Mouse (Mus musculus) cerebellum, adult 9-10 months (tissue): Measurements from ENCODE around the gene Hnrnpa1.
"Not testable (repeated sequence)": the region's sequence is repeated elsewhere in the genome, so short reads cannot be mapped to it uniquely, and the experiment has no call there.

Source experiments
- DNase-seq: peaks from one replicate; pipeline ENCODE4 v3.0.0; 2022

Gene Hnrnpa1

DNA sequence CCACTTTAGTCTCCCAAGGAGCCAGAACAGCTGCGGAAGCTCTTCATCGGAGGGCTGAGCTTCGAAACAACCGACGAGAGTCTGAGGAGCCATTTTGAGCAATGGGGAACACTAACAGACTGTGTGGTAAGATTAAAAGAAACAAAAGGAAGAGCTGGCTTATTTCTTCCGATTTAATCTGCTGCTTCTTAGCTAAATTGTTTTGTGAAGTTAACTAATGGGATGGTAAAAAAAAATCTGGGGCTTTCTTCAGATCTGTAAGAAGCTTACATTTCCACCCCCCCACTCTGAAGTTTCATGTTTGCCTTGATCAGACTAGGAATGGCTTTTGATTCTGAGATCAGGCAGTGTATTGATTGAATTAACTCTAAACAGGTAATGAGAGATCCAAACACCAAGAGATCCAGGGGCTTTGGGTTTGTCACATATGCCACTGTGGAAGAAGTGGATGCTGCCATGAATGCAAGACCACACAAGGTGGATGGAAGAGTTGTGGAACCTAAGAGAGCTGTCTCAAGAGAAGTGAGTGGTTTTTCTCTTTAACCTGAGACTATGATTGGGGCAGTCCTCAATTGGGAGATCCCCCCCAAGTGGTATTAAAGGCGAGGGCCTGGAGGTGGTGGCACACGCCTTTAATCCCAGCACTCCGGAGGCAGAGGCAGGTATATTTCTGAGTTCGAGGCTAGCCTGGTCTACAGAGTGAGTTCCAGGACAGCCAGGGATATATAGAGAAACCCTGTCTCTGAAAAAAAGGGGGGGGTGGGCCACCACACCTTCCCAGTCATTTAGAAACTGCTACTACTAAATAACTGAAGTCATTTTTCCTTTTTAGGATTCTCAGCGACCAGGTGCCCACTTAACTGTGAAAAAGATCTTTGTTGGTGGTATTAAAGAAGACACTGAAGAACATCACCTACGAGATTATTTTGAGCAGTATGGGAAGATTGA lies 1.1 kb downstream of the Hnrnpa1 start:
- DNase-seq, result peak; percentile 57

DNA sequence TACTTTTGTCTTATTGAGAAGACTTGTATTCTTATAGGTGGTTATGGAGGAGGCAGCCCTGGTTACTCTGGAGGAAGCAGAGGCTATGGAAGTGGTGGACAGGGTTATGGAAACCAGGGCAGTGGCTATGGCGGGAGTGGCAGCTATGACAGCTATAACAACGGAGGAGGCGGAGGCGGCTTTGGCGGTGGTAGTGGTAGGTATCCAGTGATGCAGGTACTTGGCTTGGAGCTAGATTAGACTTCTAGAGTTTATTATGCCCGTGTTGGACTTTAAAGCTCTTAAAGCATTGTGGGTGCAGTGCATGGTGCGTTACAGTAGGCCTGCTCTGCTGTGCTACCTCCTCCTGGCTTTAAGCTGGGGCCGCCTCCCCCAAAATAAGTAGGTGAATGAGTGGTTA lies 2.7 kb downstream of the Hnrnpa1 start:
- DNase-seq, result peak; percentile 33

DNA sequence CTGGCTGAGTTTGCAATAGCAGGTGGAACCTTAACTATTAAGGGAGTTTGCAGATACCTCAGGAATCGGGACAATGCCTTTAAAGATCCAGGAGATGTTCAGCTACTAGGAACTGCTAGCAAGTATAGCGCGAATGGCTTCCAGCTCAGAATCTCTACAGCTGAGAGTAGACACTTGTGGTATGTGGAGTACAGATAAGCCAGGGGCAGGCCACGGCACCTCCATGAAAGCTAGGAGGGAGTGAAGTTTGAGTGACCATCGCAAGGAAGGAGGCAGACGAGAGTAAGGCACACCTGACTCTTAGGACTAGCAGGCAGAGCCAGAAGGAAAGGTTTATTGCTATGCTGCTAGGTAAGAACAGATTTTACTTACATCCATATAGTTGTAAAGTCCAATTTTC lies 5.4 kb downstream of the Hnrnpa1 start:
- no peak for DNase-seq

DNA sequence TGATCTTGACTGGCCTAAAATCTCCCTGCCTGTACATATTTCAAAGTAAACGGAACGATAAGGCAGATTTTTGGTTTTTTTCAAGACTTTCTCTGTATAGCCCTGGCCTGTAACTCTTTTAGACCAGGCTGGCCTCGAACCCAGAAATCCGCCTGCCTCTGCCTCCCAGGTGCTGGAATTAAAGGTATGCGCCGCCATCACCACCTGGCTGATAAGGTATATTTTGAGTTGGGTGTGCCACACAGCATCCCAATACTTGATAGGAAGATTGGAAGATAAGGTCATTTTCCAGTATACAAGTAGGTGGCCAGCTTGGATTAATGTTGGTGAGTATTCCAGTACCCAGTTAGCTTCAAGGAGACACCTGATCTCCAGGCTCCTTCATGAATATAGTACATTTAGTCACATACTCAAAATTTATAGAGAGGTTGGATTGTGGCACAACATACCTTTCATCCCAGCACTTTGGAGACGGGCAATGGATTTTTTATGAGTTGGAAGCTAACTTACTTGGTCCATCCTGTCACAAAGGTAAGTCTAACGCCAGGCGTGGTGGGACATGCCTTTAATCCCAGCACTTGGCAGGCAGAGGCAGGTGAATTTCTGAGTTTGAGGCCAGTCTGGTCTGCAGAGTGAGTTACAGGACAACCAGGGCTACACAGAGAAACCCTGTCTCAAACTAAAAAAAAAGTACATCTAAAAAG lies 7.0 kb downstream of the Hnrnpa1 start:
- DNase-seq, result no peak

DNA sequence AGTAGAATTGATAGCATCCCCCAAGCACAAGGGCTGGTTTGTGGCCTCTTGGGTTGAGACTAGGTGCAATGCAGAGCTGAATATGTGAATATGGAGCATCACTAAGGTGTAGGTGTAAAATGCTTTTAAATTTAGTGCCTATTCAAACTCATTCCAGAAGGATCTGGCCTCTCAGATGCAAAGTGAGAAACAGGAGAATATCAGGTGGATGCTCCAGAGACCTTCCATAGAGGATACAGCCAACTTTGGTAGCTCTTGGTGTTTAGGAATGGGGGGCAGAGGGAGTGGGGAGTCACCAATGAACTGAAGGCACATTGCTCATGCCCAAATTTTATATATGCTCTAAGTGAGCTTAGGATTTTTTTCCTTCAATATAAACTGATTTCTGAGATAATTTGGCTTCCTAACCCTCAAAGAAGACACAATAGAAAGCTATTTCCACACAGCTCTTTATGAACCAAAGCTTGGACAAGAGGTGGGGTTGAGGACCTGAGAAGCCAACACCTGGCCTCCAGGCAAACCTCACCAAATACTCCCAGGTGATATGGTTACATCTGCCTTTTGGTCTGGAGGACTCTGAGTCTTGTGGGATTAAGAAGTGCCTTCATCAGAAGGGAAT lies 7.7 kb downstream of the Hnrnpa1 start:
- DNase-seq, result no peak

DNA sequence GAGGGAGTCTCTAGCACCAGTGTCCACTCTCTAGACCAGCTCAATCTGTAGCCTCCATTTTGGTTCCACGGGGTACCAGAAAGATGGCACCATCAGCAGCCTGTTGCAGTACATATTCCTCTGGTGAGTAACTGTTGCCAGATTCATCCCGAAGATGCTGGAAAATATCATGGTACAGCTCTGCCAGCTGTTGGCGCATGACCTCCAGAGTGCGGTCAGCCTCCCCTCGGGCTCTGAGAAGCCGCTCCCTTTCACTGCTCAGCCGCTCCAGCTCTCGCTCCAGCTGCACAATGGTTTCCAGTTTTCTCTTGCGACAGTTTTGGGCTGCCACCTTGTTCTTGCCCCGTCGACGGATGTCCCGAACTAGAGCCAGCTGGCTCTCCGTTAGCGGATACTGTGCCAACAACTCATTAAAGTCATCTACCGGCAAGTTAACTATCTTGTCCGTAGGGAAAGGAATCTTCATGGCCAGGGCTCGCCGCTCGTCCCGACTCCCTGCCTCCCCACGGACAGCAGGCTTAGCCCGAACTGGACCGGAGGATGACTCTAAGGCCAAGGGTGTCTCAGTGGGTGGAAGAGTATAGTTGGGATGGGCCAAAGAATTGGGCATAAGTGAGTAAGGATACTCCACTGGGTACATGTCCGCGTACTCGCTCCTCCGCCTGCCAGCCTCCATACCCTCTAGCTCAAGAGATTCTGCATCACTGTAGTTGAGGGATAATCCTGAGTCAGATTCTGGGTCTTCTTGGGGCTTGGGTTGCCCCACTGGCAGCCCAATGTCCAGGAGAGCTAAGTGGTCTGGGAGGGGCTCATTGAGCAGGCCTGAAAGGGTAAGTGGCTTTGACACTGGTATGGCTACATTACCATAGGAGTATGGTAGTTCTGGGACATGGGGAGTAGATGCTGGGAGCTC lies 8.4 kb downstream of the Hnrnpa1 start:
- DNase-seq, result no peak

DNA sequence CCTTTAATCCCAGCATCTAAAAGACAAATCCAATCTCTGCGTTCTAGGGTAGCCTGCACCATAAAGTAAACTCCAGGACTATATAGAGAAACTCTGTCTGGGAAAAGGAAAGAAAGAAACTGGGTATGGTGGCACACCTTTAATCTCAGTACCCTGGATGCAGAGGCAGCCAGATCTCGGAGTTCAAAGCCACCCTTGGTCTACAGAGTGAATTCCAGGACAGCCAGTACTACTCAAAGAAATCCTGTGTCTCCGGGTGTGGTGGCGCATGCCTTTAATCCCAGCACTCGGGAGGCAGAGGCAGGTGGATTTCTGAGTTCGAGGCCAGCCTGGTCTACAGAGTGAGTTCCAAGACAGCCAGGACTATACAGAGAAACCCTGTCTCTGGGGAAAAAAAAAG lies 9.3 kb downstream of the Hnrnpa1 start:
- DNase-seq, result not testable (repeated sequence)

DNA sequence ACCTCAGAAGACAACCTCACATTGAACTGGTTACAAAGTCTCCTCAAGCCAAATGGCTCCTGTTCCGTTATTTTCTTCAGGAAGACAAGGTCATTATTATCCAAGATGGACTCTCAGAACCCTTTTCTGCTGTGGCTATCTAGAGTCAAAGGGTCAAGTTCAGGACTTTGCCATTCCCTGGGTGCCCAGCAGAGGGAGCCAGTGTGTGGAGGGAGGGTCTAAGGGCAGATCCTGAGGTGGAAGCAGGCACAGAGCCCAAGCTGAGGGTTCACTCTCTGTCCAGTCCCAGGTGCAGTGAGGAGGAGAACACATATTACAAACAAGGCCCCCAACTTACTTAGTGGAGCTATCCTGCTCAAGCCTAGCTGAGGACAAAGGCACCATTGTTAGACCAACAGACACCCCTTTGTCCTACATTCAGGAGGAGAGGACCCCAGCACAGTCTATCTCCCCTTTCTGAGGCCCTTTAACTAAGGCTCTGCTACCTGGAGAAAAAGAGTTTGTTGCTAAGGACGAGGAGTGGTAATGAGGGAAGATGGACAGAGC lies 10.0 kb downstream of the Hnrnpa1 start:
- peak; percentile 44 for DNase-seq

DNA sequence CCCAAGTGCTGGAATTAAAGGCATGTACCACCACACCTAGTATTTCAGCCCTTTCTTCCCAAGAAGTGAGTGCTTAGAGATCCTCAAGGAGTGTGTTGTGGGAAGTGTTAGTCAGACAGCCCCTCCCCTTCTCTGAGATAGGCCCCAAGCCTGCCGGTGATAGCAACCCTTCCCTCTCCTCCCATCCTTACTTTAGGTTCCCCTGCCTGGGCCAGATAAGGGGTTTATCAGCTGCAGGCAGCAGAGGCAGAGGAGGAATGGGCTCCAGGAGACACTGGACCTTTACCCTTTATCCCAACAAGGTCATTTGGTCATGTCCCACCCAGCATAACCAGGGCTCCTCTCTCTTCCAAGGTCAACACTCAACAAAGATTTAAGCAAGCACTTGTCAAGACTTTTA lies 11.4 kb downstream of the Hnrnpa1 start:
- no peak for DNase-seq

DNA sequence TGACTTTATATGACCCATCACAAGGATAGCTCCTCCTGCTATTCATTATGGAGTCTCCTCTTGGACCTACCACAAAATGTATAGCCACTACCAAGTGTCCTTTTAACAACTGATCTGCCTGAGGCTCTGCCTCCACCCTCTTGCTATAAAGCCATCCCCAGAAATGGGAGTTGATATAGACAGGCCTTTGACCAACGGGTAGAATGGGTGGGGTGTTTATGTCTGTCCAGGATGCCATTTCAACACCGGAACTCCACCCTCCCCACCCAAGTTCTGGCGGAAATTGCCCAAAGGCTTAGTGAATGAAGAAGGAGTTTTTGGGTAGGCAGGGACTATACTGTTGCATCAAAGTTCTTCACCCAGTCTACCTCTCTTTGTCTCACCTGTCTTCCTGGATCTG lies 12.4 kb downstream of the Hnrnpa1 start:
- no peak for DNase-seq

DNA sequence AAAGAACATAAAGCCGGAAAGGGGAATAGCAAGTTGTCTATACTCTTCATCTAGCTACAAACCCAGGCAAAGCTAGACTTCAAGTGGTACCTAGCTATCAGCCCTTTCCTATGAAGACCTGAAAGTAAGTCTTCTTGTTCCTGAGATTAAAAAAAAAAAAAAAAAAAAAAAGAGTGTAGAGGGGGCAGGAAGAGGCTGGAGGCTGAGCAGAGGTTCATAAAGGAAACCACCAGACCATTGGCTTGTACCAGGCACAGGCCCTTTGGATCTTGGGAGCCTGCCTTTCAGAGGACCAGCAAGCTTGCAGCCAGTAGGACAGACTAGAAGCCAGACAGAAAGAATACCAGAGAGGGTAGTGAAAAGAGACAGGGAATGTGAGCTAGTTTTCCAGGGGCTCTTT lies 13.1 kb downstream of the Hnrnpa1 start:
- DNase-seq, result no peak

DNA sequence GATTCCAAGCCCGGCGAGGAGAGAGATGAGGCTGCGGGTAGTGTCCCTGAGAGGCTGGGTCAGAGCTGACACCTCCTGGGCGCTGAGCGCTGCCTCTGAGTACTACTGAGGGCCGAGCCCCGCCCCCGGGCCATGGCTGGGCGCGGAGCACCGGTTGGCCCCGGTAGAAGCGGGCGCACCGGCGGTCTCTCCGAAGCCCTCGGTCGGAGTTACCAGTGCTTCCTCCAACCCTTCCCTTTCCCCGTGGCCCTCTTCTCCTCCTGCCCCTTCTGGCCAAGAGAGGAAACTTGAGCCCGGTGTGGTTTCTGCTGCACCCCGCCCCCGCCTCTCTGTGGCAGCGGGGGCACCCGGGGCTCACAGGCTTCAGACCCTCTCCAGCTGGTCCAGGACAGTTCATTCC lies 14.9 kb downstream of the Hnrnpa1 start:
- no peak for DNase-seq

DNA sequence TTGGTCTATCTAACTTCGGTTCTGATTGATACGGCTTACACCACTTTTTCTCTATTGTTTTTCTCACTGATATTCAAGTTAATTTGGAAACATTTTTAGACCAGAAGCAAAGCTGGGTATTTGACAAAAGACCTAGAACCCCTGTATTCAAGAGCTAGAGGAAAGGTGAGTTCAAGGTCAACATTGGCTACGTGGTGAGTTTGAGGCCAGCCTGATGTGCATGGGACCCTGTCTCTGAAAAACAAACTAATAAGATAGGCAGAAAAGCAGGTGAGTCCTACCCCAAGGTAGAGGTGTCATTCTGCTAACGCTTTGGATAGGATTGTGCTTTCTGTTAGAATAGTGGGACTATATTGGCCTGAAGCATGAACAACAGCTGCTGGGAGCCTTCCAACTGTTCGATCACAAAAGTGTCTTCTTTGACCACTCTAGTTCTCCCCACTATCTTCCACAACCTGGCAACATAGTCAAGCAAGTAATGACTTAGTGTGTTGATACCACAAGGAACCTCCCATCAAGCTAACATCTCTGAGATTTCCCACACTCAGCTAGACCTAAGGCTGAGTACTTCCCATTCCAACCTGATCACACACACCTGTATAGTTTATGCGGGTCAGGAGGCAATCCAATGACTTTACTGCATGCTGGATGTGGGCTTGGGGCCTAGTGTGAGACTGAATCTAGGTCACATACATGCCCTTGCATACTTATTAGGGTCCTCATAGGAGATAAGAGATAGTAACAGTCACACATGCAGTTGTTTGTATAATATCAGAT lies 16.2 kb downstream of the Hnrnpa1 start:
- DNase-seq, result no peak

DNA sequence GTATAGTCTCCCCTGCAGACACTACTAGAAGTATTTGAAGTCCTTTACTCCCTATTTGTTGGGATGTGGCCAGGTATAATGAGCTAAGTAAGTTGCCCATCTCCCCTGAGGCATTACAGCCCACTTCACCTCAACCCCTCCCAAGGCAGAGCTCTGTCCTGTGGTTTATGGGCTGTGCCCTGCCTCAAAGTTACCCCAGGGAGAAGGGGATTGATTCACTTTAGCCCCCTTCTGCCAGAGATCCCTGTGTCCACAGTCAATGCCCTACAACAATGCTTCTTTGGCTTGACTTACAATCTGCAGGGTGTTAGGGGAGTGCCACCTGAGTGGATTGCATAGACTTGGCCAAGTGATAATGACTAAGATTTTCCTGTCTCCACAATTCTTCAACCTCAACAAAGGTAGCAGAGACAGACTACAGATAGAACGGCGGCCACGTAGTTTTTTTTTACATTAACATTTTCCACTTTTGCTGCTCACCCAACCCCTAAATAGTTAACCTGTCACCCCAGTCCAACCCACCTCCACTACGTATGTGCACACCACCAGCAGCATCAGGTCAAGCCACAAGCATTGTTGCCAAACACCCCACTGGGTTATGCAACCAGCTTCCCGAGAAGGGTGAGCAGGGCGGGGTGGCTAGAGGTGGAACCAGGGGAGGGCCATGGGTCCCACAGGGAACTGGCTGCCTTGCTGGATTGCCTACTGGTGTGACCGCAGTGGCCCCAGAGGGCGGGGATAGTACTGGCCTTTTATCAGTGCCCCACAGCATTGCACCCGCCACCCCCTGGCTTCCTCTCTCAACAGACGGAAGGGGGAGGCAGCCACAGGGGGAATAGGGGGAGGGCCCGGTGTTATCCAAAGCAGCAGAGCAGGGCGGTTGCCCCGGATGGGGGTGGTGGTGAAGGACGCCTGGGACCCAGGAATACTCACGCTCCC lies 17.8 kb downstream of the Hnrnpa1 start, which contains the start of gene Nfe2:
Nfe2 (minus strand) TSS at position 614 of the 939 bp plus-strand sequence.
- no peak for DNase-seq

DNA sequence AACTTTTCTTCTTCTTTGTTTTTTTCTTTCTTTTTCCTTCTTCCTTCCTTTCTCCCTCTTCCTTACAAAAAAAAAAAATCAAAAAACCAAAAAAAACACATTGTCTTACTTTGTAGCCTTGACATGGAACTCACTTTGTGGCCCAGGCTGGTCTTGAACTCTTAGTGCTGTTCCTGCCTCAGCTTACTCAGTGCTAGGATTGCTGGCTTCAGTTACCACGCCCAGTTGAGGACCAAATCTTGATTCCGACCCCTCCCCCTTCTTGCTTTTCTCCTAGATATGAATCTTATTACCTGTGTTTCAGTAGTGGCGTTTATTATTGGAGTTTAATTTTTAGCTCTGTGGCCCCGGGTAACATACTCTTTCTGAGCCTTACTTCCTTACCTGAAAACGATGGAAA lies 18.9 kb downstream of the Hnrnpa1 start:
- no peak for DNase-seq

DNA sequence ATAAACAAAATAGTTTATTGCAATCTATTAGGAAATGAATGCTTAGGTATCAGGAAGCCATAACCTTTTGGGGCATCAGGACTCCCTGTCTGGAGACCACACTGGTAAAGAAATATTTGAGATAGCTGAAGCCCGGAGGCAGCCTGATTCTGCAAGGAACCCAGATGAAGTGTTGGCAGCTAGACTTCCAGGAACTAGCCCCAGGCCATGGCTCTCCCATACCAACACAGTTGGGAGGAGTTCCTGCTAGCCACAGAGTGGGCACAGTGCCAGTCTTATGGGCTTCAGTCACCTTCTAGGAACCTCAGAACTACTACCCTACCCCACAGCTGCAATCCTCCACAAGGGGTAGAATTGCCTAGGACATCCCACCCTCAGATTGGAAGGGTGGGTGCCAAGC lies 19.8 kb downstream of the Hnrnpa1 start:
- DNase-seq, result no peak

DNA sequence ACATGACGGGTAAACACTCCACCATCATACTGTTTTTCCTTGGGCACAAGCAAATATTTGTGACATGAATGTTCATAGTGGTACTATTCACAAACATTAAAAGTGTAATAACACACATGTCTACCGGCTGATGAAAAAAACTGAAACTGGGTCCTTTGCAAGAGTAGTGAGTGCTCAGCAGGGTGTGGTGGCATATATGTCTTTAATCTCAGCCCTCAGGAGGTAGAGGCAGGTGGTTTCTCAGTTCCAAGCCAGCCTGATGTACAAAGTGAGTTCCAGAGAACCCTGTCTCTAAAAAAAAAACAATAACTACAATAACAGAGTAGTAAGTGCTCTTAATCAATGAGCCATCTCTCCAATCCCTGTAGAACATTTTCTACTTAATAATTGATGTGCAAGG lies 24.6 kb downstream of the Hnrnpa1 start:
- no peak for DNase-seq

DNA sequence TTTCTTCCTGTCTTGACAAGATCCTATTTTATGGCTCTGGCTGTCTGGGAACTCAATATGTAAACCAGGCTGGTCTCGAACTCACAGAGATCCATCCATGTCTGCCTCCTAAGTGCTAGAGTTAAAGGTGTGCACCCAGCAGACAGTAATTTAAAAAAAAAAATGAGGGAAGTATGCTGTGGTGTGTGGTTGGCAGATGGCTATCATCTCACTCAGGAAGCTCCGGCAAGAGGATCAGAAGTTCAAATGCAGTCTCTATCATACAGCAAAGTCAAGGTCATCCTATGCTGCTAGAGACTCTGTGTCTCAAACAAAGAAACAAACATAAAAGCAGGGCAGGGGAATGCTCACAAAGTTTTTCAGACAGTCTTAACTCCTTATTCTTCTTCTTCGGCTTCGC lies 28.7 kb downstream of the Hnrnpa1 start:
- DNase-seq, result no peak

DNA sequence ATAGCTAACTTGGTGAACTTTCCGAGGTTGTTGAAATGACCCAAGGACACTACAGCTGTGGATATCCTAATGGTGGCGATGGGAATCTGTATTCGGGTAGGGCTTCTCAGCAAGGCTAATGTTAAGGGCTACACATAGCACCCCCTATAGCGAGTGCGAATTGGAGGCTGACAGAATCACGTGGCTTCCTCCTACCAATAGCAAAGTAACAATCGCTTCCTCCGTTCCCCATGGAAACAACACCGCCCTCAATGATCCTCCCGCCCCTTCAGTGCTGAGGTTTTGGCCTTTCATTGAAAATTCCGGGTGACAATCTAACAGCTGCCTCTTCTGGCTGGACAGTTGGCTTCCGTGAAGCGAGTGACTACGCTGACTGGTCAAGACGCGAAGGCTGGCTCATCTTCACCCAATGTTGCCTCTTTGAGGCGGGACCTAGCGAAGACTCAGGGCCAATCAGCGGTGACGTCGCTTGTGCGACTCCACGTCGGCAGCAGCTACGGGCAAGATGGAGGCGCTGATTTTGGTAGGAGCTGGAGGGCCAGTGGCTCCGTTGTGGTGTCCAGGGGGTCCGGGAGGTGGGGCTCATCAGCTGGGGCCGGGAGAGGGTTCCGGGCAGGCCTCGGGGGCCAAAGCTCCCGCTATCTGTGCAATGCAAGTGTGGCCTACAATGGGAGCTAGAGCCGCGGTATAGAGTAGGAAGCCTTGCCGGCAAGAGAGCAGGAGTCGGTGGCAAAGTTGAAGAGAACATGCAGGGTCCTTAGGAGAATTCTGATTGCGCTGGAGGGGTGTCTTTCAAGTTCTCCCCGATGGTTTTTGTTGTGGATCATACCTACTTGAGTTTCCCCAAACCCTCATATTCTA lies 32.4 kb downstream of the Hnrnpa1 start, which contains the start of gene Copz1:
Copz1 (plus strand) TSS at position 296 of the 861 bp plus-strand sequence.
- DNase-seq, result peak; percentile 99
